In genomic region chr10:39376676-39377075, GRCm38 (mm10) we compare ENCODE assay signal across 14 mouse cellular contexts. TPM values are rescaled to one million over a fixed set of nuclear protein-coding genes. Genes with fewer than 3 reads are reported as not detected.
DNase-seq lines count a peak whose midpoint lies in the region; ATAC-seq and TF ChIP-seq lines count a peak whose summit lies in the region.
"Had no signal": no experiment of that assay in that cellular context is flagged by ENCODE, and none has a peak within 500 bp of the region (broad histone marks: within the 10 kb centered on the region; RNA-seq: fewer than 3 reads in every experiment).

No protein-coding gene starts in this region.

- no peak for ATAC-seq in forebrain, embryonic 11.5 days (replicated peaks; ENCODE audit: low FRiP score)
- ATAC-seq in inflammation-experienced regulatory T-cells, adult 6 months: peak; percentile 84
- ATAC-seq in cerebellum, adult (ENCODE audit: insufficient number of reproducible peaks, low FRiP score, low TSS enrichment): no peak

- H3K9me3 ChIP-seq in forebrain, embryonic 10.5 days: no peaks in the 10 kb centered on the region
- H3K9me3 ChIP-seq in forebrain, embryonic 11.5 days (ENCODE audit: control insufficient read depth, low read length): no peaks in the 10 kb centered on the region
- H3K9me3 ChIP-seq: liver, embryonic 15.5 days; midbrain, embryonic 12.5 days had no signal

- peaks cover 5% of the 10 kb centered on the region; the same call in 1 of the 2 replicates for H3K36me3 ChIP-seq in forebrain, embryonic 10.5 days (replicated peaks)
- no peaks in the 10 kb centered on the region for H3K36me3 ChIP-seq in forebrain, embryonic 11.5 days (ENCODE audit: control insufficient read depth, insufficient read depth, low read length)
- H3K36me3 ChIP-seq in thymus, adult 2 months (ENCODE audit: control insufficient read depth, insufficient read depth, low read length): no peaks in the 10 kb centered on the region
- H3K36me3 ChIP-seq: liver, embryonic 15.5 days had no signal

- H3K4me1 ChIP-seq in forebrain, embryonic 10.5 days: peaks cover 57% of the 10 kb centered on the region
- peaks cover 4% of the 10 kb centered on the region; the same call in 1 of the 2 replicates for H3K4me1 ChIP-seq in forebrain, embryonic 11.5 days (replicated peaks; ENCODE audit: control insufficient read depth, insufficient read depth, low read length)
- H3K4me1 ChIP-seq in thymus, adult 2 months (replicated peaks; ENCODE audit: control insufficient read depth, insufficient read depth, low read length): peaks cover 20% of the 10 kb centered on the region

- 0 out of 2 replicates have a peak overlapping the region, but pooled peaks have one; percentile 25 for H3K27ac ChIP-seq in forebrain, embryonic 10.5 days
- H3K27ac ChIP-seq in forebrain, embryonic 11.5 days (ENCODE audit: low read depth, low read length): no peak overlapping the region
- H3K27ac ChIP-seq in layer of hippocampus, adult 2 months: peak overlapping the region; percentile 36; the same call in 1 of the 2 replicates
- no peak overlapping the region for H3K27ac ChIP-seq in thymus, adult 2 months (ENCODE audit: control insufficient read depth, insufficient read depth, low read length)
- H3K27ac ChIP-seq: liver, embryonic 15.5 days; midbrain, embryonic 12.5 days had no signal

- no peak overlapping the region for H3K4me2 ChIP-seq in forebrain, embryonic 11.5 days (ENCODE audit: low read depth, low read length, severe bottlenecking)
- H3K4me2 ChIP-seq: liver, embryonic 15.5 days; midbrain, embryonic 12.5 days had no signal

- TF ChIP-seq POLR2A in thymus, adult 2 months (IDR thresholded peaks at IDR 0.05; ENCODE audit: control insufficient read depth, extremely low read depth, insufficient read depth, low read length, poor library complexity): no peak

- WGBS in forebrain, embryonic 10.5 days: 94% methylated on average over 9 of the region's 9 CpGs
- WGBS in forebrain, embryonic 11.5 days: 90% methylated on average over 9 of the region's 9 CpGs
- WGBS in thymus, adult 2 months: 64% methylated on average over 9 of the region's 9 CpGs

- DNase-seq in forebrain, embryonic 10.5 days (ENCODE audit: extremely low spot score, low spot score): no peak
- no peak for DNase-seq in forebrain, embryonic 11.5 days (ENCODE audit: low spot score)
- DNase-seq in layer of hippocampus, adult 2 months (ENCODE audit: low spot score in 2 of 2): no peak
- no peak for DNase-seq in layer of hippocampus, postnatal 25 days (ENCODE audit: extremely low spot score in 1 of 2, low spot score in 1 of 2)
- DNase-seq in thymus, adult 2 months: peak; percentile 37
- no peak for DNase-seq in gastrocnemius, adult 8-10 months (ENCODE audit: low spot score in 2 of 2)
- DNase-seq: adrenal gland, adult 2 months; heart, postnatal 10 days; kidney, postnatal 25 days had no signal

- H3K27me3 ChIP-seq in forebrain, embryonic 10.5 days (ENCODE audit: poor library complexity, severe bottlenecking): no peaks in the 10 kb centered on the region
- no peaks in the 10 kb centered on the region for H3K27me3 ChIP-seq in forebrain, embryonic 11.5 days (ENCODE audit: control insufficient read depth, insufficient read depth, low read length)
- H3K27me3 ChIP-seq in thymus, adult 2 months (ENCODE audit: control insufficient read depth, insufficient read depth, low read length): no peaks in the 10 kb centered on the region
- H3K27me3 ChIP-seq: liver, embryonic 15.5 days; midbrain, embryonic 12.5 days had no signal

- TF ChIP-seq CTCF in layer of hippocampus, adult 2 months (conservative IDR thresholded peaks at IDR 0.05): peak; percentile 14; the same call in 1 of the 2 replicates
- no peak for TF ChIP-seq CTCF in thymus, adult 2 months (IDR thresholded peaks at IDR 0.05; ENCODE audit: borderline replicate concordance, control insufficient read depth, extremely low read depth, insufficient read depth, low read length, poor library complexity)

- no peak overlapping the region for H3K9ac ChIP-seq in forebrain, embryonic 11.5 days (ENCODE audit: low read length)
- H3K9ac ChIP-seq: liver, embryonic 15.5 days; midbrain, embryonic 12.5 days had no signal

- no peak overlapping the region for H3K4me3 ChIP-seq in forebrain, embryonic 10.5 days
- H3K4me3 ChIP-seq in forebrain, embryonic 11.5 days (ENCODE audit: low read depth, low read length): no peak overlapping the region
- no peak overlapping the region for H3K4me3 ChIP-seq in layer of hippocampus, adult 2 months
- no peak overlapping the region for H3K4me3 ChIP-seq in thymus, adult 2 months (ENCODE audit: control insufficient read depth, insufficient read depth, low read length)
- H3K4me3 ChIP-seq: erythroblast, embryonic 14.5 days; liver, embryonic 15.5 days; midbrain, embryonic 12.5 days had no signal

RNA-seq across cellular contexts. Expression of gene Fyn, which starts 8.0 kb away (rescaled TPM):
- polyA plus RNA-seq in forebrain, embryonic 10.5 days (2016; fragmentation: Nextera tagmentation; extraction: Ambion mirVana): 20.5 and 21.4 TPM in 2 replicates
- polyA plus RNA-seq in forebrain, embryonic 11.5 days (2014; fragmentation: Nextera tagmentation; extraction: Ambion mirVana): 42.7 and 44.6 TPM in 2 replicates
- 100 to 1,000 TPM; 127 to 130 TPM for total RNA-seq in layer of hippocampus, adult 2 months (2021)
- total RNA-seq in layer of hippocampus, postnatal 25 days (2021): 100 to 1,000 TPM; 166 to 174 TPM
- 100 to 1,000 TPM; 100 to 133 (median 132) TPM for polyA plus RNA-seq in inflammation-experienced regulatory T-cells, adult 6 months (2017; shearing (Covaris generic))
- polyA plus RNA-seq in thymus, adult 2 months (2012; rRNA removed): 74.6 and 76.1 TPM in 2 replicates
- 1 to 10 TPM; 2.8 to 7.3 (median 5.7) TPM for total RNA-seq in gastrocnemius, adult 8-10 months (2022)

Comparison
In these comparisons a context has a peak if more than half of its experiments do, and no peak if none do; other contexts are left out.
1. H3K27ac ChIP-seq: peak in forebrain, embryonic 10.5 days (single experiment) and layer of hippocampus, adult 2 months (single experiment); none in forebrain, embryonic 11.5 days (single experiment) and thymus, adult 2 months (single experiment).